Comparison of ENCODE assay signal across 8 mouse cellular contexts in genomic region chr7:68264028-68264453, GRCm38 (mm10). TPM values are rescaled to one million over a fixed set of nuclear protein-coding genes. Genes with fewer than 3 reads are reported as not detected.
DNase-seq lines count a peak whose midpoint lies in the region; ATAC-seq lines count a peak whose summit lies in the region.

Gene Pgpep1l, minus strand, starts transcription at chr7:68264233.

- no peak within 1 kb of the TSS for H3K9ac ChIP-seq in hindbrain, embryonic 14.5 days
- H3K9ac ChIP-seq in limb, embryonic 13.5 days, result 0 out of 2 replicates have a peak within 1 kb of the TSS, but pooled peaks have one; percentile 43
- H3K9ac ChIP-seq in midbrain, embryonic 14.5 days (replicated peaks; ENCODE audit: low read length), result 0 out of 2 replicates have a peak within 1 kb of the TSS, but pooled peaks have one; percentile 31

- WGBS in hindbrain, embryonic 14.5 days, result 6% methylated on average over 25 of the region's 25 CpGs
- 3% methylated on average over 25 of the region's 25 CpGs for WGBS in limb, embryonic 13.5 days
- WGBS in midbrain, embryonic 14.5 days, result 7% methylated on average over 25 of the region's 25 CpGs

- 0 out of 2 replicates have a peak, but pooled peaks cover 11% of the 10 kb centered on the region for H3K4me1 ChIP-seq in hindbrain, embryonic 14.5 days (replicated peaks; ENCODE audit: control insufficient read depth, insufficient read depth, low read length)
- peaks cover 59% of the 10 kb centered on the region for H3K4me1 ChIP-seq in limb, embryonic 13.5 days
- H3K4me1 ChIP-seq in midbrain, embryonic 14.5 days (ENCODE audit: control insufficient read depth, insufficient read depth, low read length), result peaks cover 11% of the 10 kb centered on the region; the same call in 1 of the 2 replicates

- no peaks in the 10 kb centered on the region for H3K9me3 ChIP-seq in hindbrain, embryonic 14.5 days (ENCODE audit: control insufficient read depth, low read length)
- 0 out of 2 replicates have a peak, but pooled peaks cover 3% of the 10 kb centered on the region for H3K9me3 ChIP-seq in limb, embryonic 13.5 days
- H3K9me3 ChIP-seq in midbrain, embryonic 14.5 days (ENCODE audit: control insufficient read depth, low read length), result no peaks in the 10 kb centered on the region

- H3K27ac ChIP-seq in hindbrain, embryonic 14.5 days, result no peak within 1 kb of the TSS
- H3K27ac ChIP-seq in limb, embryonic 13.5 days, result peak within 1 kb of the TSS; percentile 45; the same call in 1 of the 2 replicates
- H3K27ac ChIP-seq in midbrain, embryonic 14.5 days (replicated peaks; ENCODE audit: low read depth, low read length), result no peak within 1 kb of the TSS

- no peaks in the 10 kb centered on the region for H3K36me3 ChIP-seq in hindbrain, embryonic 14.5 days (replicated peaks; ENCODE audit: control insufficient read depth, insufficient read depth)
- no peaks in the 10 kb centered on the region for H3K36me3 ChIP-seq in limb, embryonic 13.5 days
- no peaks in the 10 kb centered on the region for H3K36me3 ChIP-seq in midbrain, embryonic 14.5 days (ENCODE audit: control insufficient read depth, insufficient read depth, low read length)

- H3K4me3 ChIP-seq in hindbrain, embryonic 14.5 days (replicated peaks; ENCODE audit: low read length), result peak within 1 kb of the TSS; percentile 19
- peak within 1 kb of the TSS; percentile 34 for H3K4me3 ChIP-seq in limb, embryonic 13.5 days
- H3K4me3 ChIP-seq in midbrain, embryonic 14.5 days (replicated peaks; ENCODE audit: low read depth, low read length), result peak within 1 kb of the TSS; percentile 30

- peak; percentile 37 to 40 for DNase-seq in cerebellum, postnatal 14 days
- DNase-seq in cerebellum, adult 9-10 months, result no peak
- peak; percentile 42 to 54 for DNase-seq in adrenal gland, postnatal 36 days
- peak; percentile 20 to 54 for DNase-seq in gastrocnemius, adult 8-10 months (ENCODE audit: low spot score in 2 of 2)
- no peak for DNase-seq in hindbrain, embryonic 14.5 days (ENCODE audit: low spot score)
- DNase-seq in midbrain, embryonic 14.5 days, result peak; percentile 56
- DNase-seq in thymus, postnatal 25 days, result peak; percentile 45

- 0 out of 2 replicates have a peak, but pooled peaks cover 7% of the 10 kb centered on the region for H3K27me3 ChIP-seq in hindbrain, embryonic 14.5 days (ENCODE audit: control insufficient read depth, insufficient read depth, low read length)
- no peaks in the 10 kb centered on the region for H3K27me3 ChIP-seq in limb, embryonic 13.5 days
- peaks cover 2% of the 10 kb centered on the region; the same call in 1 of the 2 replicates for H3K27me3 ChIP-seq in midbrain, embryonic 14.5 days (ENCODE audit: control insufficient read depth, insufficient read depth, low read length)

- peak within 1 kb of the TSS; percentile 51 for H3K4me2 ChIP-seq in hindbrain, embryonic 14.5 days (replicated peaks)
- H3K4me2 ChIP-seq in limb, embryonic 13.5 days (replicated peaks), result peak within 1 kb of the TSS; percentile 71
- peak within 1 kb of the TSS; percentile 58 for H3K4me2 ChIP-seq in midbrain, embryonic 14.5 days (ENCODE audit: low read length)

- ATAC-seq in hindbrain, embryonic 14.5 days (ENCODE audit: low FRiP score), result peak; percentile 62; the same call in 1 of the 2 replicates
- peak; percentile 74 for ATAC-seq in limb, embryonic 13.5 days (ENCODE audit: low FRiP score, low read depth)
- ATAC-seq in midbrain, embryonic 14.5 days (ENCODE audit: low FRiP score, low TSS enrichment), result no peak

RNA-seq across cellular contexts. Expression of gene Pgpep1l, which starts in this region (rescaled TPM):
- not detected for total RNA-seq in adrenal gland, postnatal 36 days (2021)
- total RNA-seq in gastrocnemius, adult 8-10 months (2022), result 1 to 10 TPM; 3.6 to 4.9 (median 4.0) TPM
- polyA plus RNA-seq in hindbrain, embryonic 14.5 days (2014; fragmentation: Nextera tagmentation; extraction: Ambion mirVana), result 0.21 TPM in 1 of 2 replicates, not detected in the other
- polyA plus RNA-seq in limb, embryonic 13.5 days (2015; fragmentation: Nextera tagmentation; extraction: Ambion mirVana), result not detected in 2 replicates
- polyA plus RNA-seq in midbrain, embryonic 14.5 days (2014; fragmentation: Nextera tagmentation; extraction: Ambion mirVana), result not detected in 2 replicates

Comparison
In these comparisons a context has a peak if more than half of its experiments do, and no peak if none do; other contexts are left out.
1. DNase-seq: peak in cerebellum, postnatal 14 days (2 of 2), gastrocnemius, adult 8-10 months (2 of 2) and thymus, postnatal 25 days (single experiment); none in cerebellum, adult 9-10 months (single experiment) and hindbrain, embryonic 14.5 days (single experiment).
2. Peak in DNase-seq in adrenal gland, postnatal 36 days; RNA of the gene not detected or under 1 TPM.
3. Peak in ATAC-seq, H3K4me3 ChIP-seq and H3K4me2 ChIP-seq in hindbrain, embryonic 14.5 days; RNA of the gene not detected or under 1 TPM.
4. Peak in ATAC-seq, H3K4me3 ChIP-seq, H3K27ac ChIP-seq, H3K9ac ChIP-seq and H3K4me2 ChIP-seq in limb, embryonic 13.5 days; RNA of the gene not detected or under 1 TPM.
5. Peak in DNase-seq, H3K4me3 ChIP-seq, H3K9ac ChIP-seq and H3K4me2 ChIP-seq in midbrain, embryonic 14.5 days; RNA of the gene not detected or under 1 TPM.
6. Peak in every context shown above with its lines, with median percentiles within 50 percentile points of each other: H3K4me2 ChIP-seq and H3K4me3 ChIP-seq.